Mouse (Mus musculus): Measurements from ENCODE around the gene Olfr1055.
"Not testable (repeated sequence)": the region's sequence is repeated elsewhere in the genome, so short reads cannot be mapped to it uniquely, and the experiment has no call there.

Gene Olfr1055

DNA sequence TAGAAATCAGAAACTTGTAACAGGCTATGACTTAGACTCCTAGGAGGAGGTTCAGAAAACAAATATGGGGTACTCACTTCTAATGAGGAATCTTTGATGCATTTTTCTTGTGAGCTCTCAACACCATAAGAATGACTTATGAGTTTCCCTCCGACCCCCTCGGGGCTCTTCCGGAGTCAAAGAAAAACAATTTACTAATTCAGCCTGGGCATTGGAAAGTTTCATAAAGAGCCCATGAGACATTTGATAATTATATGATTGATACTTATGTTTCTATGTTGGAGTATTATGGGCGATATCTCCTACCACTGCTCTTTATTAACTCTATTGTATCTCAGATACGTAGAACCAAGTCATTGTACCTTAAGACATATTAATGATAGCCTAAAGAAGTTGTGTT, at the start of gene Olfr1055:
Olfr1055 (minus strand) TSS at position 101 of the 400 bp plus-strand sequence.
- no peak for DNase-seq

DNA sequence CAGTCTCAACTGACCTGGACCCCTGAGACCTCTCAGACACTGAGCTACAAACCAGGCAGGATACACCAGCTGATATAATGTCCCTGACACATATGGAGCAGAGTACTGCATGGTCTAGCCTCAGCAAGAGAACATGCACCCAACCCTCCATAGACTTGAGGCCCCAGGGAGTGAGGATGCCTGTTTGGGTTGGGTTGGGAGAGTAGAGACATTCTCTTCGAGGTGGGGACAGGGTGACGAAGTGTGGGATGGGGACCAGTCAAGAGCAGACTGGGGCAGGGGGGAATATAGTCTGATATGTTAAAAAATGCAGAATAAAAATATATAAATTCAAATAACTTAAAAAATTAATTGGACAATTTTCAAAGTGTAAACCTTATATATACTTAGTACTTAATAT, 45.0 kb upstream of the Olfr1055 start:
- no peak for DNase-seq

DNA sequence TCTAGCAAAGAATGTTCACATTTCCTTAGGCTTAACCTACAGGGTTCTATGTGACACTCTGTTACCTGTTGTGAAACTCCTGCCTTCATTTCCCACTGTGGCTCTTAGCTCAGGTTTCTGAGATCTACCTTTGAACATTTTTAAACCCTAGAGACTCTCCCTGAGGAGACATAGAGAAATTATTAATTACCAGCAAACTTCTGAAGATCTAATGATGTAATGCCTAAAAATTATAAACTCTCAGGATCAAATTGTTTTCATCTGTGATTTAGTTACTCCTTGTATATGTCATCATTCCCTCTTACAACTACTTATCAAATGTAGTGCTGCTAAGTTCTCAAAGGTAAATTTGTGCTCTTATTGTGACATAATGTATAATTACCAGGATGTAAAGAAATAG, 38.4 kb upstream of the Olfr1055 start, which contains the start of gene Olfr1058:
Olfr1058 (minus strand) TSS at position 101 of the 400 bp plus-strand sequence.
- DNase-seq, result not testable (repeated sequence)

DNA sequence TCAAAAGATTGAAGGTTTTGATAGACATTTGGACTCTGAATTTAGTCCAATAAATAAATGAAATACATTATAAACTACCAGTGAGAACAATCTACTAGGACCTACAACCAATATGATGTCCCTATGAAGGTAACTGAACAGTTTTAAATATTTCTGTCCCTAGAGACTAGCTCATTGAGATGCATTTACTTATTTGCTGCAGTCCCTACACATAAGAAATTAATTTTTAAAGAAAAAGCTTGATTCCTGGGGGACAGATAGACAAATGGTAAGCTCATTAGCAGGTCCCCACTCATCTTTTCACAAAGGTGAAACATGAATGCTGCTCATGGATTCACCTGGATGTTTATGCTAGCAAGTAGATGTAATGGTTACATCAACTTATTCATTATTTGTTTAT, 28.2 kb upstream of the Olfr1055 start, which contains the start of gene Olfr1057:
Olfr1057 (minus strand) TSS at position 101 of the 400 bp plus-strand sequence.
- no peak for DNase-seq

DNA sequence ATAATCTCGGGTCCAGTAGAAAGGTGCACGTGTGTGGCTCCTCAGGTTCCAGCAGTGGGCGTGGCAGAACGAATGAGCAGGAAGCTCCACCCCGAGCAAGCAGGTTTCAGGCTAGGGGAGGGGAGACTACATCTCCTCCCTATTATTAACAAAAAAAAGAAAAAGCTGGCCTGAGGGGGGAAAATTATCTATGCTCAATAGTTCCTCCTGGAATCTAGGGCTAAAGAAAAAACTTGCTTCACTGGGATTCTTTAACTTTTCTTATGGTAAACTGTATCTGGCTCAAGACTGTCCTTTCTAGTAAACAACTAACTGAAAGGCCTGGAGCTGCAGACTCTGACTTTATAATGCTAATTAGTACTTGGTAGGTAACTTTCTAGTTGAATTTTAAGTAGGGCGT, 16.3 kb upstream of the Olfr1055 start:
- not testable (repeated sequence) for DNase-seq

DNA sequence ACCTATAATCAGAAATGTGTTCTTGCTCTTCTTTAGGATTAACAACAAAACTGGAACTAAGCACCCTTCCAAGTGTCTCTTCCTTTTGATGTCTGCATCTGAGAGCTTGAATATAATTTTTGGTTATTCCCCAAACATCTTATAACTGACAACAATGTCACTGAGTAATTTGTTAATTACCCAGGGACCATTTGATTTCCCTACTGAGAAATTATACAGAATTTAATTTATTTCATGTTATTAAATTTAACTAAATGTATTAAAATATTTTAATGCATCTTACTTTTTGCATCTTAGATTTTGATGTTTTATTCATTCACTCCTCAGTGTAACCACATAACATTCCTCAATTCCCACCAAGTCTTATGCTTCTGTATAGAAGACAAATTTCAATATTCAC, 12.3 kb upstream of the Olfr1055 start, which contains the start of gene Olfr1056:
Olfr1056 (minus strand) TSS at position 101 of the 400 bp plus-strand sequence.
- DNase-seq, result no peak

DNA sequence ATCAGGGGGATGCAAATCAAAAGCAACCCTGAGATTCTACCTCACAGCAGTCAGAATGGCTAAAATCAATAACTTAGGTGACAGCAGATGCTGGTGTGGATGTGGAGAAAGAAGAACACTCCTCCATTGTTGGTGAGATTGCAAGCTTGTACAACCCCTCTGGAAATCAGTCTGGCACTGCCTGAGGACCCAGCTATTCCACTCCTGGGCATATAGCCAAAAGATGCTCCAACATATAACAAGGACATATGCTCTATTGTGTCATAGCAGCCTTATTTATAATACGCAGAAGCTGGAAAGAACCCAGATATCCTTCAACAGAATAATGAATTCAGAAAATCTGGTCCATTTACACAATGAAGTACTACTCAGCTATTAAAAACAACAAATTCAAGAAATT, 1.7 kb upstream of the Olfr1055 start:
- not testable (repeated sequence) for DNase-seq

DNA sequence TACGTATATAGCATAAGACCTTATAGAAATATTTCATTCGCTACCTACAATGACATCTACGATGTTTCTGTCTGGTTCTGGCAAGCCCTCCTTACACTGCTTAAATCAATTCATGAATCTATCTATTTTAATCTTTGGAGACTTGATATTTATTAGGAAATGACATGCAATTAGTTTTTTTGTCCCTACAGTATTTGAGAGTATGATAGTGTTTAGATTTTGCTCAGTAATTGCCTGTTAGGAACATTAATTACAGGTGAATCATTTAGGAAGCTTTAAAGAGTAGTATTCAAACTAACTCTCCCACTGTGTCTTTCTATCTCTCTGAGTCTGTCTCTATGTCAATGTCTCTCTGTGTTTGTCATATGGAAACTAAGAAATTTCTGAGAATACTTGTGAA, 14.8 kb downstream of the Olfr1055 start, which contains the start of gene Olfr1054:
Olfr1054 (minus strand) TSS at position 101 of the 400 bp plus-strand sequence.
- DNase-seq, result no peak

DNA sequence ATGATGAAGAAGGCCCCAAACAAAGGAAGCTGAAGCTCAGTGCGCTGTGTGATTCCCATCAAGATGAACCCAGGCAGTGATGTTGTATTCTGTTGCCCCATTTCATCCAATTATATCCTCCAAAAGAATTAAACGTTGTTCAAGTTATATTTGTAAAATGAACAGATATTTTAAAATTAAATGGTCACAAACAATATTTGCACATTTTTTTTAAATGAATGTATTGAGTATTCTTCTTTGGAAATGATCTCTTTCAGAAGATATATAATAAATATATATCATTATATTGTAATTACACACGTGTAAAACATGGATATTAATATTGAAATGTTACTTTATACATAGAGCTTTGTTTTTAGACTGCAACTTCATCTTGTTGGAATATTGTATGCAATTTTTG, 34.9 kb downstream of the Olfr1055 start, which contains the start of gene Olfr1053:
Olfr1053 (minus strand) TSS at position 101 of the 400 bp plus-strand sequence.
- DNase-seq, result no peak

Data from embryo, embryonic 11 days (tissue).